Mouse (Mus musculus): Measurements from ENCODE around the gene Hs3st5.

GRCm38 (mm10) chr10:36493566-36493965 is 13.0 kb upstream of the Hs3st5 start:
- no peak for TF ChIP-seq CTCF (IDR thresholded peaks at IDR 0.05; ENCODE audit: low read depth, low read length)
- no peak for TF ChIP-seq GATA2 (IDR thresholded peaks at IDR 0.05; ENCODE audit: borderline replicate concordance, low read depth, low read length)
- no peak for TF ChIP-seq POLR2AphosphoS5 (IDR thresholded peaks at IDR 0.05; ENCODE audit: insufficient replicate concordance, low read depth, low read length)
- TF ChIP-seq GATA1 (IDR thresholded peaks at IDR 0.05; ENCODE audit: borderline replicate concordance, low read length), result no peak

Data from G1E (cell line).